Mouse (Mus musculus) MEL (cell line): ENCODE measurements around the gene Adgre5. TPM values are rescaled to one million over a fixed set of nuclear protein-coding genes. Genes with fewer than 3 reads are reported as not detected.
A peak's percentile ranks its signal among the peaks of the same experiment; 100 is the strongest.

Experiments
- DNase-seq: peaks from one replicate; pipeline ENCODE4 v3.0.0; 2011; ENCODE audit warnings: low read depth, low spot score
- H3K27ac ChIP-seq: 2 replicates; pipeline ENCODE4 v1.5.1; 2012; ENCODE audit warnings: low read depth, mild to moderate bottlenecking, control low read depth, low read length, moderate library complexity; ENCODE audit not compliant: control insufficient read depth
- H3K27me3 ChIP-seq, 2 experiments: fragments of 150-350 bp in 1 of 2; sonication (generic) in 1 of 2; 2 replicates each; pipeline ENCODE4 v1.6.1; 2012; ENCODE audit warnings: low read length in 2 of 2, mild to moderate bottlenecking in 2 of 2, improper control_type of control experiment in 1 of 2, moderate library complexity in 1 of 2; ENCODE audit not compliant: insufficient read depth in 2 of 2, control insufficient read depth in 1 of 2
- H3K36me3 ChIP-seq, 2 experiments: 2 replicates each; pipeline ENCODE4 v1.6.1; 2012 to 2014; ENCODE audit warnings: low read length in 2 of 2, improper control_type of control experiment in 1 of 2, inconsistent platforms in 1 of 2, mild to moderate bottlenecking in 1 of 2; ENCODE audit not compliant: insufficient read depth in 2 of 2, control insufficient read depth in 1 of 2
- H3K4me1 ChIP-seq, 2 experiments: fragments of 150-350 bp in 1 of 2; sonication (generic) in 1 of 2; 2 replicates each; pipeline ENCODE4 v1.6.1; 2012; ENCODE audit warnings: low read length in 2 of 2, improper control_type of control experiment in 1 of 2, mild to moderate bottlenecking in 1 of 2; ENCODE audit not compliant: insufficient read depth in 2 of 2, control insufficient read depth in 1 of 2
- H3K4me3 ChIP-seq, 2 experiments: fragments of 150-350 bp in 1 of 2; sonication (generic) in 1 of 2; 2 replicates each; pipeline ENCODE4 v1.5.1; 2012; ENCODE audit warnings: low read depth in 2 of 2, low read length in 2 of 2, mild to moderate bottlenecking in 2 of 2, moderate library complexity in 2 of 2, control low read depth in 1 of 2, improper control_type of control experiment in 1 of 2; ENCODE audit not compliant: control insufficient read depth in 1 of 2, insufficient read depth in 1 of 2
- H3K79me2 ChIP-seq: 2 replicates; pipeline ENCODE4 v1.6.1; 2012; ENCODE audit warnings: mild to moderate bottlenecking, low read length, moderate library complexity; ENCODE audit not compliant: control insufficient read depth, poor library complexity, insufficient read depth
- H3K9ac ChIP-seq: 2 replicates; pipeline ENCODE4 v1.6.1; 2012; ENCODE audit warnings: low read depth, mild to moderate bottlenecking, control low read depth, low read length, moderate library complexity; ENCODE audit not compliant: control insufficient read depth, poor library complexity, severe bottlenecking
- H3K9me3 ChIP-seq: fragments of 150-350 bp; sonication (generic); replicated peaks from 2 replicates; pipeline ENCODE4 v1.6.1; 2012; ENCODE audit warnings: mild to moderate bottlenecking, low read length, improper control_type of control experiment, moderate library complexity; ENCODE audit not compliant: insufficient read depth
- CTCF ChIP-seq, 3 experiments: IDR thresholded peaks in 2 of 3; conservative IDR thresholded peaks in 1 of 3; 2 replicates each; pipeline ENCODE4 v1.5.1; 2011 to 2012; ENCODE audit warnings: low read length in 3 of 3, low read depth in 2 of 3, mild to moderate bottlenecking in 2 of 3, improper control_type of control experiment in 1 of 3, inconsistent platforms in 1 of 3, mixed read lengths in 1 of 3, moderate library complexity in 1 of 3; ENCODE audit not compliant: control insufficient read depth in 1 of 3, insufficient read depth in 1 of 3, poor library complexity in 1 of 3, severe bottlenecking in 1 of 3
- E2F4 ChIP-seq: IDR thresholded peaks from 2 replicates; pipeline ENCODE4 v1.6.1; 2011; ENCODE audit warnings: low read depth, low read length, improper control_type of control experiment, borderline replicate concordance
- EP300 ChIP-seq, 2 experiments: IDR thresholded peaks; 2 replicates each; pipeline ENCODE4 v1.6.1; 2011; ENCODE audit warnings: improper control_type of control experiment in 2 of 2, low read length in 2 of 2, low read depth in 1 of 2, mild to moderate bottlenecking in 1 of 2
- ETS1 ChIP-seq: IDR thresholded peaks from 2 replicates; pipeline ENCODE4 v1.6.1; 2012; ENCODE audit warnings: low read depth, mild to moderate bottlenecking, inconsistent platforms, low read length, improper control_type of control experiment, moderate library complexity
- GABPA ChIP-seq: IDR thresholded peaks from 2 replicates; pipeline ENCODE4 v1.6.1; 2012; ENCODE audit warnings: low read depth, mild to moderate bottlenecking, inconsistent platforms, low read length, improper control_type of control experiment, moderate library complexity
- HCFC1 ChIP-seq: IDR thresholded peaks from 2 replicates; pipeline ENCODE4 v1.6.1; 2012; ENCODE audit warnings: low read depth, mild to moderate bottlenecking, inconsistent platforms, low read length, improper control_type of control experiment, moderate library complexity
- JUND ChIP-seq: IDR thresholded peaks from 2 replicates; pipeline ENCODE4 v1.6.1; 2011; ENCODE audit warnings: low read depth, mild to moderate bottlenecking, improper control_type of control experiment, low read length
- KAT2A ChIP-seq: conservative IDR thresholded peaks from 2 replicates; pipeline ENCODE4 v1.6.1; 2012; ENCODE audit warnings: low read depth, low read length, improper control_type of control experiment, inconsistent platforms
- MAX ChIP-seq: IDR thresholded peaks from 2 replicates; pipeline ENCODE4 v1.6.1; 2011; ENCODE audit warnings: low read length, improper control_type of control experiment
- MAZ ChIP-seq: IDR thresholded peaks from 2 replicates; pipeline ENCODE4 v1.6.1; 2012; ENCODE audit warnings: low read depth, mild to moderate bottlenecking, inconsistent platforms, low read length, improper control_type of control experiment
- MEF2A ChIP-seq: IDR thresholded peaks from 2 replicates; pipeline ENCODE4 v1.6.1; 2014; ENCODE audit warnings: low read depth, mild to moderate bottlenecking, inconsistent platforms, low read length, improper control_type of control experiment; ENCODE audit not compliant: poor library complexity, insufficient replicate concordance, severe bottlenecking; ENCODE audit errors: extremely low read depth
- MXI1 ChIP-seq: IDR thresholded peaks from 2 replicates; pipeline ENCODE4 v1.6.1; 2011; ENCODE audit warnings: mild to moderate bottlenecking, low read depth, low read length, improper control_type of control experiment
- MYB ChIP-seq: IDR thresholded peaks from 2 replicates; pipeline ENCODE4 v1.6.1; 2011; ENCODE audit warnings: mild to moderate bottlenecking, low read depth, low read length, improper control_type of control experiment
- MYC ChIP-seq: IDR thresholded peaks from 2 replicates; pipeline ENCODE4 v1.6.1; 2011; ENCODE audit warnings: low read depth, mild to moderate bottlenecking, low read length, improper control_type of control experiment, moderate library complexity
- NELFE ChIP-seq: IDR thresholded peaks from 2 replicates; pipeline ENCODE4 v1.6.1; 2011; ENCODE audit warnings: low read depth, low read length, improper control_type of control experiment
- NRF1 ChIP-seq: IDR thresholded peaks from 2 replicates; pipeline ENCODE4 v1.6.1; 2014; ENCODE audit warnings: low read depth, mild to moderate bottlenecking, inconsistent platforms, low read length, improper control_type of control experiment, moderate library complexity; ENCODE audit not compliant: poor library complexity, insufficient read depth, severe bottlenecking
- POLR2A ChIP-seq, 2 experiments: IDR thresholded peaks; 2 replicates each; pipeline ENCODE4 v1.6.1; 2011 to 2012; ENCODE audit warnings: low read length in 2 of 2, mild to moderate bottlenecking in 2 of 2, control low read depth in 1 of 2, improper control_type of control experiment in 1 of 2, low read depth in 1 of 2, moderate library complexity in 1 of 2; ENCODE audit not compliant: control insufficient read depth in 1 of 2, insufficient read depth in 1 of 2, poor library complexity in 1 of 2
- POLR2AphosphoS2 ChIP-seq: IDR thresholded peaks from 2 replicates; pipeline ENCODE4 v1.6.1; 2011; ENCODE audit warnings: low read length, improper control_type of control experiment
- POLR2AphosphoS5 ChIP-seq: IDR thresholded peaks from 2 replicates; pipeline ENCODE4 v1.6.1; 2012; ENCODE audit warnings: low read depth, borderline replicate concordance, mild to moderate bottlenecking, inconsistent platforms, low read length, moderate library complexity, mixed read lengths
- RCOR1 ChIP-seq: IDR thresholded peaks from 2 replicates; pipeline ENCODE4 v1.6.1; 2012; ENCODE audit warnings: low read depth, mild to moderate bottlenecking, inconsistent platforms, low read length, improper control_type of control experiment
- SIN3A ChIP-seq: IDR thresholded peaks from 2 replicates; pipeline ENCODE4 v1.6.1; 2012; ENCODE audit warnings: low read length, improper control_type of control experiment, inconsistent platforms
- TBP ChIP-seq: IDR thresholded peaks from 2 replicates; pipeline ENCODE4 v1.8.0; 2011; ENCODE audit warnings: low read depth, low read length, improper control_type of control experiment
- TCF12 ChIP-seq: IDR thresholded peaks from 2 replicates; pipeline ENCODE4 v1.6.1; 2014; ENCODE audit warnings: low read depth, mild to moderate bottlenecking, inconsistent platforms, low read length, improper control_type of control experiment, moderate library complexity
- USF2 ChIP-seq, 2 experiments: IDR thresholded peaks; 2 replicates each; pipeline ENCODE4 v1.6.1; 2011 to 2012; ENCODE audit warnings: improper control_type of control experiment in 2 of 2, low read length in 2 of 2, borderline replicate concordance in 1 of 2, inconsistent platforms in 1 of 2, low read depth in 1 of 2, mild to moderate bottlenecking in 1 of 2; ENCODE audit not compliant: insufficient read depth in 1 of 2
- ZC3H11A ChIP-seq: IDR thresholded peaks from 2 replicates; pipeline ENCODE4 v1.6.1; 2012; ENCODE audit warnings: low read depth, mild to moderate bottlenecking, inconsistent platforms, low read length, improper control_type of control experiment
- ZKSCAN1 ChIP-seq: IDR thresholded peaks from 2 replicates; pipeline ENCODE4 v1.6.1; 2012; ENCODE audit warnings: low read depth, mild to moderate bottlenecking, inconsistent platforms, low read length, improper control_type of control experiment, moderate library complexity
- ZMIZ1 ChIP-seq: IDR thresholded peaks from 2 replicates; pipeline ENCODE4 v1.6.1; 2012; ENCODE audit warnings: low read depth, mild to moderate bottlenecking, inconsistent platforms, low read length, improper control_type of control experiment, moderate library complexity
- ZNF384 ChIP-seq: IDR thresholded peaks from 2 replicates; pipeline ENCODE4 v1.6.1; 2012; ENCODE audit warnings: low read depth, mild to moderate bottlenecking, inconsistent platforms, low read length, improper control_type of control experiment
- polyA plus RNA-seq, 2 experiments: library from polyadenylated mRNA; stranded (reverse) in 1 of 2; unstranded in 1 of 2; fragments of >175 nt in 1 of 2; fragments of >200 nt in 1 of 2; gene quantifications; 2 replicates each; pipeline versions ENCODE4 v1.2.1 to v1.2.4; 2012; ENCODE audit warnings: low replicate concordance in 2 of 2, low read depth in 1 of 2; ENCODE audit not compliant: insufficient read length in 2 of 2, insufficient read depth in 1 of 2, missing spikeins in 1 of 2
- total RNA-seq: library from RNA; depleted of rRNA; stranded (reverse); fragments of 300-350 nt; gene quantifications from 2 replicates; pipeline ENCODE4 v1.2.3, GENCODE M21; 2012; rRNA removed

Adgre5 gene
- 16.1 and 18.5 TPM in 2 replicates for total RNA-seq
- polyA plus RNA-seq: 10 to 100 TPM in 1 of 2 experiments, not detected in 1; 21.4 TPM

DNA sequence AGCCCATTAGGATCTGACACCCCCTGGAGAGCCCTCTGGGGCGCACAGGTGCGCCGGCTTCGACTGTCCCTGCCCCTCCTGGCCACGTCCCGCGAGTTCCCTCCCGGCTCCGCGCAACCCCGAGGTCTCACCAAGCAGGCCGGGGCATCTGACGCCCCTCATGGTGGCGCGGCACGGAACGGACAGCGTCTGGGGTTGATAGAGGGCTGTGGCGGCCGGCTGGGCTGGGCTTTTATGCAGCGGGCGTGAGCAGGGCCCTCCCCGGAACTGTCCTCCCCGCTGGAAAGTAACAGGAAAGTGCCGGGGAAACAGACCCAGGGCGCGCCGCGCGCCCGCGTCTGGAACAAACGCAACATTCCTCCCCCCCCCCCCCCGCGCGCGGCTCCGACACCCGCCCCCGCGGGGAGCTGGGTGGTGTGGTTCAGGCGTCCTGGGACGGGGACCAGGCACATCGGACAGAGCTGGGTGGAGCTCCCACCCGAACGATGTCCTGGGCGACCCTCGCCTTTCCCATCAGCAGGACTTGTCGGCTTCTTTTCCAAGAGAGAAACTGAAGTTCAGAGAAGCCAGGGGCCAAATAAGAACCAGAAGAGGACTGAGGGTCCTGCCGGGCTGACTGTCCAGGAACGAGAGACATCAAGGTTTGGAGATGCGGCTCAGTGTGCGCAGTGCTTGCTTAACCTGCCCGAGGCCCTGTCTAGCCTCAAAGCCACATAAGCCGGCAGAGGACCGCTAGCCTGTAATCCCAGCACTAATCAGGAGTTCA lies at the start of gene Adgre5:
Adgre5 (minus strand) TSS at position 351 of the 766 bp plus-strand sequence.
- Histone ChIP-seq H3K4me1 (peaks cover 17 to 45% of the 10 kb centered on the region in 2 experiments), H3K36me3 (peaks cover 0 to 27% of the 10 kb centered on the region in 2 experiments; a peak in 2 of 4 replicates), H3K27me3 (no peaks in the 10 kb centered on the region), H3K27ac (peak within 1 kb of the TSS; percentile 46), H3K79me2 (peaks cover 3% of the 10 kb centered on the region; the same call in 1 of the 2 replicates), H3K9me3 (no peaks in the 10 kb centered on the region), H3K9ac (peak within 1 kb of the TSS; percentile 84), H3K4me3 (peak within 1 kb of the TSS; percentile 78 to 93)
- peak; percentile 59 for DNase-seq
- TF ChIP-seq MAZ (peak; percentile 61; the same call in 1 of the 2 replicates), JUND (no peak), MYC (no peak), ZC3H11A (no peak), NRF1 (no peak), POLR2A (IDR thresholded peaks at IDR 0.05; ENCODE audit: control insufficient read depth in 1 of 2, insufficient read depth in 1 of 2, low read depth in 1 of 2, low read length in 2 of 2, poor library complexity in 1 of 2) (peak; percentile 35 to 45; a peak in 1 of 4 replicates), TBP (no peak), POLR2AphosphoS2 (peak; percentile 41; the same call in 1 of the 2 replicates), MAX (0 out of 2 replicates have a peak, but pooled peaks have one; percentile 36), MEF2A (no peak), ETS1 (no peak), E2F4 (no peak), RCOR1 (no peak), ZMIZ1 (peak; percentile 67; the same call in 1 of the 2 replicates), GABPA (no peak), ZKSCAN1 (no peak), EP300 (IDR thresholded peaks at IDR 0.05; ENCODE audit: low read depth in 1 of 2, low read length in 2 of 2) (no peak), HCFC1 (0 out of 2 replicates have a peak, but pooled peaks have one; percentile 7), POLR2AphosphoS5 (no peak), ZNF384 (no peak), TCF12 (no peak), MYB (no peak), SIN3A (no peak; the same call in 1 of the 2 replicates), MXI1 (no peak), USF2 (IDR thresholded peaks at IDR 0.05; ENCODE audit: borderline replicate concordance in 1 of 2, insufficient read depth in 1 of 2, low read depth in 1 of 2, low read length in 2 of 2) (no peak), CTCF (IDR thresholded peaks at IDR 0.05 in 2 of 3, conservative IDR thresholded peaks at IDR 0.05 in 1 of 3; ENCODE audit: control insufficient read depth in 1 of 3, insufficient read depth in 1 of 3, low read depth in 2 of 3, low read length in 3 of 3, poor library complexity in 1 of 3, severe bottlenecking in 1 of 3) (no peak), NELFE (peak; percentile 49; the same call in 1 of the 2 replicates), KAT2A (no peak)
